Mouse (Mus musculus): ENCODE results near the gene Cd80.

GRCm38 (mm10) chr16:38502469-38502868 lies 47.1 kb downstream of the Cd80 start:
- no peak for TF ChIP-seq CTCF (IDR thresholded peaks at IDR 0.05; ENCODE audit: low read depth)
- no peak for TF ChIP-seq EP300 (IDR thresholded peaks at IDR 0.05; ENCODE audit: low read depth)

All from liver, embryonic 14.5 days (tissue).